Mouse (Mus musculus) liver, postnatal 0 days (tissue): ENCODE measurements around the gene Acot1. TPM values are rescaled to one million over a fixed set of nuclear protein-coding genes. Genes with fewer than 3 reads are reported as not detected.
"Not testable (repeated sequence)": the region's sequence is repeated elsewhere in the genome, so short reads cannot be mapped to it uniquely, and the experiment has no call there.

ENCODE experiments used
- ATAC-seq: fragments of 200-750 bp; cut with Nextera tagmentation; 2 replicates; pipeline ENCODE4 v1.8.0; 2017; ENCODE audit warnings: mild to moderate bottlenecking, moderate library complexity
- DNase-seq: peaks from one replicate; pipeline ENCODE4 v3.0.0-alpha.2; 2016
- H3K27ac ChIP-seq: fragments of 300-500 bp; sonication (generic); 2 replicates; pipeline ENCODE4 v1.5.1; 2014; ENCODE audit warnings: antibody characterized with exemption, moderate library complexity, mild to moderate bottlenecking, low read depth
- H3K27me3 ChIP-seq: fragments of 300-500 bp; sonication (generic); 2 replicates; pipeline ENCODE4 v1.6.1; 2014; ENCODE audit warnings: low read length, control low read depth, mixed read lengths; ENCODE audit not compliant: insufficient read depth
- H3K36me3 ChIP-seq: fragments of 300-500 bp; sonication (generic); replicated peaks from 2 replicates; pipeline ENCODE4 v1.6.1; 2014; ENCODE audit warnings: mild to moderate bottlenecking, control low read depth, low read length, moderate library complexity, mixed read lengths; ENCODE audit not compliant: insufficient read depth
- H3K4me1 ChIP-seq: fragments of 300-500 bp; sonication (generic); 2 replicates; pipeline ENCODE4 v1.6.1; 2014; ENCODE audit warnings: antibody characterized with exemption, mild to moderate bottlenecking, control low read depth; ENCODE audit not compliant: insufficient read depth
- H3K4me2 ChIP-seq: fragments of 300-500 bp; sonication (generic); 2 replicates; pipeline ENCODE4 v1.6.1; 2014; ENCODE audit warnings: low read depth, mild to moderate bottlenecking, low read length, moderate library complexity, mixed read lengths
- H3K4me3 ChIP-seq: fragments of 300-500 bp; sonication (generic); 2 replicates; pipeline ENCODE4 v1.5.1; 2014; ENCODE audit warnings: low read depth, low read length
- H3K9ac ChIP-seq: fragments of 300-500 bp; sonication (generic); replicated peaks from 2 replicates; pipeline ENCODE4 v1.6.1; 2014; ENCODE audit warnings: mild to moderate bottlenecking, moderate library complexity
- H3K9me3 ChIP-seq: fragments of 300-500 bp; sonication (generic); 2 replicates; pipeline ENCODE4 v1.6.1; 2016; ENCODE audit warnings: mild to moderate bottlenecking, control low read depth, low read length, mixed read lengths
- CTCF ChIP-seq: sonication (generic); IDR thresholded peaks from 2 replicates; pipeline ENCODE4 v1.5.1; 2016; ENCODE audit warnings: antibody characterized with exemption, low read depth
- EP300 ChIP-seq: IDR thresholded peaks from 2 replicates; pipeline ENCODE4 v1.6.1; 2016; ENCODE audit warnings: antibody characterized with exemption, low read depth, mild to moderate bottlenecking
- WGBS: fragments of 180-500 bp; shearing (Covaris S2); extraction: QIAGEN DNeasy Blood & Tissue Kit; methylation state at CpG from one replicate; pipeline ENCODE4 v1.1.7; 2014; ENCODE audit not compliant: insufficient replicate concordance; 5-methylcytosine and 5-hydroxymethylcytosine counted together
- polyA plus RNA-seq: library from polyadenylated mRNA; unstranded; fragments of >200 nt; fragmentation: Nextera tagmentation; extraction: Ambion mirVana; gene quantifications from 2 replicates; pipeline ENCODE4 v1.2.1, GENCODE M21; 2015

The Acot1 gene
- polyA plus RNA-seq, 1 experiment from 2014 or later, result 87.8 TPM

- peak; percentile 73 for TF ChIP-seq EP300
- WGBS, result 50% methylated on average over 8 of the region's 8 CpGs
- H3K9me3 ChIP-seq, H3K4me2 ChIP-seq, H3K9ac ChIP-seq, H3K4me3 ChIP-seq, H3K27ac ChIP-seq, H3K4me1 ChIP-seq, H3K27me3 ChIP-seq, H3K36me3 ChIP-seq: not testable (repeated sequence)
- ATAC-seq (peak; percentile 95), DNase-seq (peak; percentile 79)
Measured at GRCm38 (mm10) chr12:83999237-83999636, 10.1 kb upstream of the Acot1 start.

GRCm38 (mm10) chr12:84000418-84000817 lies 8.9 kb upstream of the Acot1 start:
- no peaks in the 10 kb centered on the region for H3K36me3 ChIP-seq
- no peaks in the 10 kb centered on the region; the same call in 1 of the 2 replicates for H3K9me3 ChIP-seq
- no peaks in the 10 kb centered on the region for H3K27me3 ChIP-seq
- no peak overlapping the region for H3K9ac ChIP-seq
- ATAC-seq (no peak), DNase-seq (no peak)
- 65% methylated on average over 3 of the region's 3 CpGs for WGBS
- no peak overlapping the region for H3K27ac ChIP-seq
- no peak overlapping the region for H3K4me2 ChIP-seq
- 0 out of 2 replicates have a peak, but pooled peaks cover 3% of the 10 kb centered on the region for H3K4me1 ChIP-seq
- no peak overlapping the region for H3K4me3 ChIP-seq
- TF ChIP-seq CTCF (no peak), EP300 (no peak)

GRCm38 (mm10) chr12:84003866-84004265 lies 5.4 kb upstream of the Acot1 start:
- ATAC-seq, result no peak
- 73% methylated on average over 1 of the region's 1 CpGs for WGBS
- H3K9ac ChIP-seq, result no peak overlapping the region

DNA sequence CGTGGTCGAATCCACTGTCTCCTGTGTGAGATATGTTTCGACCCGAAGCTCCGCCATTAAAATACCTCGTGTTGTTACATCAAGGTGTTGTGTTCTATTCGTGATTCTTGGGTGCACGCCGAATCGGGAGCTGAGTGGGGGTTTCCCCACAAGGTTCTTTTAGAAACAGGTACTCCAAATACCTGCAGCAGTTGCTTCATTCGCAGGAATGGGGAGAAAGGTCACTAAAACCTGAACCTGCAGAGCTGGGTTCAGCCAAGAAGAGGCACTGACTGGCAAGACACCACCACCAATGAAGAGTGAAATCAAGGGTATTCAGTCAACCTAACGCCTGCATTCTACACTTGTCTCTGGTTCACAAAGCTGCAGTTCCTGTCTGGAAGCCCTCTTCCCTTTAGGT lies 1.0 kb upstream of the Acot1 start:
- ATAC-seq (peak; percentile 20; the same call in 1 of the 2 replicates), DNase-seq (peak; percentile 26)
- Histone ChIP-seq H3K4me2 (no peak overlapping the region), H3K9ac (no peak overlapping the region; the same call in 1 of the 2 replicates), H3K36me3 (no peaks in the 10 kb centered on the region), H3K4me1 (peaks cover 13% of the 10 kb centered on the region), H3K4me3 (no peak overlapping the region), H3K9me3 (no peaks in the 10 kb centered on the region), H3K27ac (no peak overlapping the region), H3K27me3 (no peaks in the 10 kb centered on the region)
- no peak for TF ChIP-seq EP300
- 73% methylated on average over 11 of the region's 12 CpGs for WGBS

More at GRCm38 (mm10) chr12:84003866-84004265, 5.4 kb upstream of the Acot1 start:
- Histone ChIP-seq H3K9me3 (no peaks in the 10 kb centered on the region; the same call in 1 of the 2 replicates), H3K36me3 (no peaks in the 10 kb centered on the region), H3K27ac (no peak overlapping the region), H3K4me1 (peaks cover 8% of the 10 kb centered on the region), H3K27me3 (no peaks in the 10 kb centered on the region), H3K4me2 (no peak overlapping the region), H3K4me3 (no peak overlapping the region)
- DNase-seq, result no peak
- TF ChIP-seq EP300, result no peak
- no peak for TF ChIP-seq CTCF

DNA sequence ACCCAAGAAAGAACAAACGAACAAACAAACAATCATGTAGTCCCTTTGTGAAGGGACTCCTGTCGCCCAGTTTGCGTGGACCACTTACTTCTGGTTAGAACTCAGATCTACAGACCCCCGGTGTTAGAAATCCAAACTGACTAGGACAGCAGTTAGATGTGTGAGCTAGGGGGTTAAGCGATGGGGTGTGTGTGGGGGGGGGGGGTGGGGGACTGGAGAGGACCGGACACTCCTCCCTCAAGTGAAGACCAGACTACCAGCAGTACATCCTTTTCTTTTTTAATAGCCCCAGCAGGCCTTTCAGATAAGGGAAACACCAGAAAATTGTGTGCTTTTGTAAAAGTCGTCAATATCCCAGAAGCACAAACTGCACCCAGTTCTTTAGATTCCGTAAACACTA lies 561 bp upstream of the Acot1 start:
- no peaks in the 10 kb centered on the region for H3K9me3 ChIP-seq
- DNase-seq (no peak), ATAC-seq (no peak)
- no peaks in the 10 kb centered on the region for H3K27me3 ChIP-seq
- peak overlapping the region; percentile 41; the same call in 1 of the 2 replicates for H3K4me3 ChIP-seq
- H3K9ac ChIP-seq, result no peak overlapping the region; the same call in 1 of the 2 replicates
- WGBS, result 57% methylated on average over 8 of the region's 8 CpGs
- no peak overlapping the region for H3K27ac ChIP-seq
- H3K4me2 ChIP-seq, result peak overlapping the region; percentile 66; the same call in 1 of the 2 replicates
- H3K36me3 ChIP-seq, result no peaks in the 10 kb centered on the region
- no peak for TF ChIP-seq CTCF
- TF ChIP-seq EP300, result no peak
- peaks cover 13% of the 10 kb centered on the region for H3K4me1 ChIP-seq

GRCm38 (mm10) chr12:84010201-84010600 lies 911 bp downstream of the Acot1 start:
- Histone ChIP-seq H3K4me1 (peaks cover 13% of the 10 kb centered on the region), H3K9ac (no peak overlapping the region), H3K36me3 (no peaks in the 10 kb centered on the region), H3K27me3 (no peaks in the 10 kb centered on the region), H3K4me3 (peak overlapping the region; percentile 41; the same call in 1 of the 2 replicates), H3K9me3 (no peaks in the 10 kb centered on the region), H3K27ac (no peak overlapping the region), H3K4me2 (peak overlapping the region; percentile 66)
- ATAC-seq, result no peak
- WGBS, result 66% methylated on average over 3 of the region's 3 CpGs
- TF ChIP-seq EP300 (no peak), CTCF (no peak)
- DNase-seq, result no peak
